Comparison of ENCODE assay signal across 8 mouse cellular contexts in genomic region chr13:91178428-91179160, GRCm38 (mm10). TPM values are rescaled to one million over a fixed set of nuclear protein-coding genes. Genes with fewer than 3 reads are reported as not detected.
A peak's percentile ranks its signal among the peaks of the same experiment; 100 is the strongest.
DNase-seq lines count a peak whose midpoint lies in the region; ATAC-seq and TF ChIP-seq lines count a peak whose summit lies in the region.

No protein-coding gene starts in this region.

- no peaks in the 10 kb centered on the region for H3K4me1 ChIP-seq in kidney, postnatal 0 days (replicated peaks; ENCODE audit: insufficient read depth, low read length)
- peaks cover 18% of the 10 kb centered on the region for H3K4me1 ChIP-seq in hindbrain, embryonic 14.5 days (replicated peaks; ENCODE audit: control insufficient read depth, insufficient read depth, low read length)
- peaks cover 17% of the 10 kb centered on the region for H3K4me1 ChIP-seq in neural tube, embryonic 15.5 days
- H3K4me1 ChIP-seq in thymus, adult 2 months (replicated peaks; ENCODE audit: control insufficient read depth, insufficient read depth, low read length) = no peaks in the 10 kb centered on the region

- TF ChIP-seq POLR2A in thymus, adult 2 months (IDR thresholded peaks at IDR 0.05; ENCODE audit: control insufficient read depth, extremely low read depth, insufficient read depth, low read length, poor library complexity) = no peak

- WGBS in kidney, postnatal 0 days = 57% methylated on average over 9 of the region's 9 CpGs
- 32% methylated on average over 9 of the region's 9 CpGs for WGBS in hindbrain, embryonic 14.5 days
- WGBS in neural tube, embryonic 15.5 days = 40% methylated on average over 9 of the region's 9 CpGs
- 89% methylated on average over 9 of the region's 9 CpGs for WGBS in thymus, adult 2 months

- no peaks in the 10 kb centered on the region for H3K36me3 ChIP-seq in kidney, postnatal 0 days (ENCODE audit: insufficient read depth, low read length)
- no peaks in the 10 kb centered on the region for H3K36me3 ChIP-seq in hindbrain, embryonic 14.5 days (replicated peaks; ENCODE audit: control insufficient read depth, insufficient read depth)
- H3K36me3 ChIP-seq in neural tube, embryonic 15.5 days = no peaks in the 10 kb centered on the region
- H3K36me3 ChIP-seq in thymus, adult 2 months (ENCODE audit: control insufficient read depth, insufficient read depth, low read length) = no peaks in the 10 kb centered on the region

- H3K9me3 ChIP-seq in kidney, postnatal 0 days (replicated peaks; ENCODE audit: low read length) = no peaks in the 10 kb centered on the region
- no peaks in the 10 kb centered on the region for H3K9me3 ChIP-seq in hindbrain, embryonic 14.5 days (ENCODE audit: control insufficient read depth, low read length)
- H3K9me3 ChIP-seq in neural tube, embryonic 15.5 days (replicated peaks) = no peaks in the 10 kb centered on the region

- H3K9ac ChIP-seq in kidney, postnatal 0 days (ENCODE audit: low read depth, low read length) = no peak overlapping the region
- no peak overlapping the region for H3K9ac ChIP-seq in hindbrain, embryonic 14.5 days
- H3K9ac ChIP-seq in neural tube, embryonic 15.5 days (replicated peaks) = no peak overlapping the region

- no peak overlapping the region for H3K4me2 ChIP-seq in kidney, postnatal 0 days (ENCODE audit: low read length)
- no peak overlapping the region for H3K4me2 ChIP-seq in hindbrain, embryonic 14.5 days (replicated peaks)
- no peak overlapping the region for H3K4me2 ChIP-seq in neural tube, embryonic 15.5 days

- H3K4me3 ChIP-seq in kidney, postnatal 0 days (replicated peaks; ENCODE audit: low read depth, low read length) = no peak overlapping the region
- H3K4me3 ChIP-seq in hindbrain, embryonic 14.5 days (replicated peaks; ENCODE audit: low read length) = no peak overlapping the region
- no peak overlapping the region for H3K4me3 ChIP-seq in neural tube, embryonic 15.5 days (replicated peaks)
- H3K4me3 ChIP-seq in thymus, adult 2 months (ENCODE audit: control insufficient read depth, insufficient read depth, low read length) = no peak overlapping the region

- H3K27me3 ChIP-seq in kidney, postnatal 0 days (ENCODE audit: insufficient read depth, low read length) = no peaks in the 10 kb centered on the region
- H3K27me3 ChIP-seq in hindbrain, embryonic 14.5 days (ENCODE audit: control insufficient read depth, insufficient read depth, low read length) = no peaks in the 10 kb centered on the region
- no peaks in the 10 kb centered on the region for H3K27me3 ChIP-seq in neural tube, embryonic 15.5 days (replicated peaks)
- H3K27me3 ChIP-seq in thymus, adult 2 months (ENCODE audit: control insufficient read depth, insufficient read depth, low read length) = no peaks in the 10 kb centered on the region

- DNase-seq in kidney, postnatal 0 days (ENCODE audit: low spot score) = no peak
- no peak for DNase-seq in kidney, adult 8-10 months
- DNase-seq in brain, adult 2 months (ENCODE audit: low read depth, low spot score) = peak; percentile 41
- peak; percentile 64 for DNase-seq in hindbrain, embryonic 14.5 days (ENCODE audit: low spot score)
- DNase-seq in gastrocnemius, adult 8-10 months (ENCODE audit: low spot score in 2 of 2) = no peak
- no peak for DNase-seq in liver
- no peak for DNase-seq in thymus, adult 2 months

- no peak overlapping the region for H3K27ac ChIP-seq in kidney, postnatal 0 days
- H3K27ac ChIP-seq in hindbrain, embryonic 14.5 days = peak overlapping the region; percentile 62
- peak overlapping the region; percentile 51 for H3K27ac ChIP-seq in neural tube, embryonic 15.5 days (replicated peaks)
- H3K27ac ChIP-seq in thymus, adult 2 months (ENCODE audit: control insufficient read depth, insufficient read depth, low read length) = no peak overlapping the region

- no peak for TF ChIP-seq CTCF in kidney, postnatal 0 days (IDR thresholded peaks at IDR 0.05; ENCODE audit: low read depth)
- no peak for TF ChIP-seq CTCF in thymus, adult 2 months (IDR thresholded peaks at IDR 0.05; ENCODE audit: borderline replicate concordance, control insufficient read depth, extremely low read depth, insufficient read depth, low read length, poor library complexity)

- peak; percentile 52; the same call in 1 of the 2 replicates for ATAC-seq in kidney, postnatal 0 days (replicated peaks; ENCODE audit: low FRiP score, low read depth)
- ATAC-seq in hindbrain, embryonic 14.5 days (ENCODE audit: low FRiP score) = peak; percentile 87
- peak; percentile 78 for ATAC-seq in neural tube, embryonic 15.5 days (ENCODE audit: low FRiP score)

RNA-seq across cellular contexts. Expression of gene Atg10, which starts 45.2 kb away (rescaled TPM):
- 18.8 and 19.9 TPM in 2 replicates for polyA plus RNA-seq in kidney, postnatal 0 days (2015; fragmentation: Nextera tagmentation; extraction: Ambion mirVana)
- 13.3 and 17.2 TPM in 2 replicates for polyA plus RNA-seq in hindbrain, embryonic 14.5 days (2014; fragmentation: Nextera tagmentation; extraction: Ambion mirVana)
- 14.1 and 15.9 TPM in 2 replicates for polyA plus RNA-seq in neural tube, embryonic 15.5 days (2015; fragmentation: Nextera tagmentation; extraction: Ambion mirVana)
- 10 to 100 TPM in 2 of 4 experiments, 1 to 10 TPM in 2; 8.0 to 13.9 (median 10.9) TPM for total RNA-seq in gastrocnemius, adult 8-10 months (2022)
- 1.4 and 1.6 TPM in 2 replicates for polyA plus RNA-seq in thymus, adult 2 months (2012; rRNA removed)

Comparison
In these comparisons a context has a peak if more than half of its experiments do, and no peak if none do; other contexts are left out.
1. DNase-seq: peak in brain, adult 2 months (single experiment) and hindbrain, embryonic 14.5 days (single experiment); none in kidney, postnatal 0 days (single experiment), kidney, adult 8-10 months (0 of 2), gastrocnemius, adult 8-10 months (0 of 2), liver (single experiment) and thymus, adult 2 months (single experiment).
2. H3K27ac ChIP-seq: peak in hindbrain, embryonic 14.5 days (single experiment) and neural tube, embryonic 15.5 days (single experiment); none in kidney, postnatal 0 days (single experiment) and thymus, adult 2 months (single experiment).
3. Peak in every context shown above with its lines, with median percentiles within 50 percentile points of each other: ATAC-seq.